Mouse (Mus musculus) intestine, embryonic 15.5 days (tissue): ENCODE measurements around the gene Psme1. TPM values are rescaled to one million over a fixed set of nuclear protein-coding genes. Genes with fewer than 3 reads are reported as not detected.
A peak's percentile ranks its signal among the peaks of the same experiment; 100 is the strongest.

ENCODE experiments used
- ATAC-seq: fragments of 200-750 bp; cut with Nextera tagmentation; 2 replicates; pipeline ENCODE4 v1.8.0; 2017; ENCODE audit warnings: moderate TSS enrichment, moderate library complexity
- H3K27ac ChIP-seq: fragments of 300-500 bp; sonication (generic); 2 replicates; pipeline ENCODE4 v1.5.1; 2015; ENCODE audit warnings: mild to moderate bottlenecking, inconsistent platforms
- H3K27me3 ChIP-seq: fragments of 300-500 bp; sonication (generic); replicated peaks from 2 replicates; pipeline ENCODE4 v1.6.1; 2015; ENCODE audit warnings: inconsistent platforms
- H3K36me3 ChIP-seq: fragments of 300-500 bp; sonication (generic); 2 replicates; pipeline ENCODE4 v1.6.1; 2015; ENCODE audit warnings: inconsistent platforms
- H3K4me1 ChIP-seq: fragments of 300-500 bp; sonication (generic); replicated peaks from 2 replicates; pipeline ENCODE4 v1.6.1; 2015; ENCODE audit warnings: inconsistent platforms
- H3K4me2 ChIP-seq: fragments of 300-500 bp; sonication (generic); replicated peaks from 2 replicates; pipeline ENCODE4 v1.6.1; 2015; ENCODE audit warnings: mild to moderate bottlenecking, inconsistent platforms
- H3K4me3 ChIP-seq: fragments of 300-500 bp; sonication (generic); replicated peaks from 2 replicates; pipeline ENCODE4 v1.5.1; 2015; ENCODE audit warnings: inconsistent platforms
- H3K9ac ChIP-seq: fragments of 300-500 bp; sonication (generic); 2 replicates; pipeline ENCODE4 v1.6.1; 2015; ENCODE audit warnings: inconsistent platforms
- H3K9me3 ChIP-seq: fragments of 300-500 bp; sonication (generic); 2 replicates; pipeline ENCODE4 v1.6.1; 2016; ENCODE audit warnings: inconsistent platforms
- WGBS: fragments of 180-500 bp; shearing (Covaris S2); methylation state at CpG from one replicate; pipeline ENCODE4 v1.1.7; 2015; 5-methylcytosine and 5-hydroxymethylcytosine counted together
- polyA plus RNA-seq: library from polyadenylated mRNA; unstranded; fragments of >200 nt; fragmentation: Nextera tagmentation; extraction: Ambion mirVana; gene quantifications from 2 replicates; pipeline ENCODE4 v1.2.1, GENCODE M21; 2015

The Psme1 gene
- polyA plus RNA-seq, 1 experiment from 2014 or later, result 197 TPM

GRCm38 (mm10) chr14:55576376-55576775, 1.5 kb upstream of the Psme1 start:
- peaks cover 10% of the 10 kb centered on the region for H3K4me1 ChIP-seq
- no peak for ATAC-seq
- H3K4me3 ChIP-seq, result no peak overlapping the region
- WGBS, result 80% methylated on average over 16 of the region's 16 CpGs
- H3K9me3 ChIP-seq, result no peaks in the 10 kb centered on the region
- no peak overlapping the region for H3K27ac ChIP-seq
- H3K4me2 ChIP-seq, result no peak overlapping the region
- H3K27me3 ChIP-seq, result no peaks in the 10 kb centered on the region
- H3K36me3 ChIP-seq, result peaks cover 10% of the 10 kb centered on the region
- H3K9ac ChIP-seq, result no peak overlapping the region

GRCm38 (mm10) chr14:55578668-55579269, 846 bp downstream of the Psme1 start:
- Histone ChIP-seq H3K27ac (peak overlapping the region; percentile 88), H3K27me3 (no peaks in the 10 kb centered on the region)

GRCm38 (mm10) chr14:55579511-55580496, 1.9 kb downstream of the Psme1 start:
- Histone ChIP-seq H3K4me1 (peaks cover 13% of the 10 kb centered on the region), H3K27me3 (no peaks in the 10 kb centered on the region), H3K36me3 (peaks cover 13% of the 10 kb centered on the region), H3K4me3 (no peak overlapping the region), H3K9me3 (no peaks in the 10 kb centered on the region), H3K4me2 (peak overlapping the region; percentile 79; the same call in 1 of the 2 replicates), H3K27ac (no peak overlapping the region), H3K9ac (no peak overlapping the region)
- no peak for ATAC-seq
- WGBS, result 87% methylated on average over 23 of the region's 23 CpGs

More at GRCm38 (mm10) chr14:55578668-55579269, 846 bp downstream of the Psme1 start:
- H3K36me3 ChIP-seq, result peaks cover 13% of the 10 kb centered on the region
- peak overlapping the region; percentile 92 for H3K9ac ChIP-seq
- H3K4me1 ChIP-seq, result peaks cover 10% of the 10 kb centered on the region
- H3K4me2 ChIP-seq, result peak overlapping the region; percentile 79
- WGBS, result 20% methylated on average over 6 of the region's 6 CpGs
- H3K9me3 ChIP-seq, result no peaks in the 10 kb centered on the region
- peak; percentile 69 for ATAC-seq
- H3K4me3 ChIP-seq, result peak overlapping the region; percentile 79

- Histone ChIP-seq H3K36me3 (peaks cover 13% of the 10 kb centered on the region), H3K27ac (no peak overlapping the region), H3K4me3 (no peak overlapping the region), H3K4me1 (peaks cover 13% of the 10 kb centered on the region), H3K9me3 (no peaks in the 10 kb centered on the region), H3K4me2 (no peak overlapping the region), H3K27me3 (no peaks in the 10 kb centered on the region), H3K9ac (no peak overlapping the region)
- WGBS, result 94% methylated on average over 16 of the region's 16 CpGs
- no peak for ATAC-seq
Observed at GRCm38 (mm10) chr14:55580731-55581130, 2.8 kb downstream of the Psme1 start.

- no peak overlapping the region for H3K9ac ChIP-seq
- H3K4me3 ChIP-seq, result no peak overlapping the region
- no peak for ATAC-seq
- no peaks in the 10 kb centered on the region for H3K9me3 ChIP-seq
- H3K27ac ChIP-seq, result no peak overlapping the region
- 68% methylated on average over 9 of the region's 9 CpGs for WGBS
- H3K36me3 ChIP-seq, result peaks cover 13% of the 10 kb centered on the region
- H3K4me2 ChIP-seq, result no peak overlapping the region
- peaks cover 11% of the 10 kb centered on the region; the same call in 1 of the 2 replicates for H3K4me1 ChIP-seq
- no peaks in the 10 kb centered on the region for H3K27me3 ChIP-seq
Observed at GRCm38 (mm10) chr14:55581981-55582681, 4.2 kb downstream of the Psme1 start.

GRCm38 (mm10) chr14:55584303-55584701, 6.4 kb downstream of the Psme1 start:
- no peak for ATAC-seq
- peaks cover 9% of the 10 kb centered on the region; the same call in 1 of the 2 replicates for H3K4me1 ChIP-seq
- no peaks in the 10 kb centered on the region for H3K9me3 ChIP-seq
- H3K27ac ChIP-seq, result no peak overlapping the region
- H3K9ac ChIP-seq, result peak overlapping the region; percentile 53; the same call in 1 of the 2 replicates
- H3K4me3 ChIP-seq, result peak overlapping the region; percentile 56
- H3K27me3 ChIP-seq, result no peaks in the 10 kb centered on the region
- peaks cover 13% of the 10 kb centered on the region for H3K36me3 ChIP-seq
- 35% methylated on average over 5 of the region's 5 CpGs for WGBS
- H3K4me2 ChIP-seq, result peak overlapping the region; percentile 93

- WGBS, result 4% methylated on average over 43 of the region's 43 CpGs
- peak; percentile 93 for ATAC-seq
- peaks cover 14% of the 10 kb centered on the region for H3K4me1 ChIP-seq
- peak within 1 kb of the TSS; percentile 56 for H3K4me3 ChIP-seq
- peak within 1 kb of the TSS; percentile 53 for H3K9ac ChIP-seq
- H3K9me3 ChIP-seq, result no peaks in the 10 kb centered on the region
- H3K27me3 ChIP-seq, result no peaks in the 10 kb centered on the region
- H3K4me2 ChIP-seq, result peak within 1 kb of the TSS; percentile 93
- peak within 1 kb of the TSS; percentile 62 for H3K27ac ChIP-seq
- peaks cover 13% of the 10 kb centered on the region for H3K36me3 ChIP-seq
Observed at GRCm38 (mm10) chr14:55584702-55585565, 7.0 kb downstream of the Psme1 start, which contains the start of gene Emc9. Emc9 (minus strand) TSS chr14:55585302.

- 44% methylated on average over 6 of the region's 6 CpGs for WGBS
- Histone ChIP-seq H3K36me3 (peaks cover 9% of the 10 kb centered on the region), H3K9me3 (no peaks in the 10 kb centered on the region), H3K27me3 (no peaks in the 10 kb centered on the region), H3K27ac (peak overlapping the region; percentile 62; the same call in 1 of the 2 replicates), H3K4me2 (peak overlapping the region; percentile 93), H3K4me3 (peak overlapping the region; percentile 56), H3K9ac (no peak overlapping the region), H3K4me1 (peaks cover 18% of the 10 kb centered on the region)
- ATAC-seq, result peak; percentile 70
Observed at GRCm38 (mm10) chr14:55585566-55585960, 7.6 kb downstream of the Psme1 start.

GRCm38 (mm10) chr14:55586149-55586548, 8.2 kb downstream of the Psme1 start:
- no peak overlapping the region for H3K4me2 ChIP-seq
- WGBS, result 93% methylated on average over 2 of the region's 2 CpGs
- no peak overlapping the region for H3K27ac ChIP-seq
- H3K9me3 ChIP-seq, result no peaks in the 10 kb centered on the region
- H3K9ac ChIP-seq, result no peak overlapping the region
- no peak overlapping the region for H3K4me3 ChIP-seq
- H3K27me3 ChIP-seq, result no peaks in the 10 kb centered on the region
- peaks cover 6% of the 10 kb centered on the region; the same call in 1 of the 2 replicates for H3K36me3 ChIP-seq
- peaks cover 18% of the 10 kb centered on the region for H3K4me1 ChIP-seq
- ATAC-seq, result no peak

- H3K4me3 ChIP-seq, result no peak overlapping the region
- no peak overlapping the region for H3K27ac ChIP-seq
- WGBS, result 93% methylated on average over 5 of the region's 5 CpGs
- no peak overlapping the region; the same call in 1 of the 2 replicates for H3K4me2 ChIP-seq
- H3K9ac ChIP-seq, result no peak overlapping the region
- H3K27me3 ChIP-seq, result no peaks in the 10 kb centered on the region
- no peaks in the 10 kb centered on the region for H3K36me3 ChIP-seq
- ATAC-seq, result no peak
- H3K9me3 ChIP-seq, result no peaks in the 10 kb centered on the region
- peaks cover 27% of the 10 kb centered on the region for H3K4me1 ChIP-seq
Observed at GRCm38 (mm10) chr14:55589271-55589670, 11.3 kb downstream of the Psme1 start.

- WGBS, result 69% methylated on average over 11 of the region's 11 CpGs
- H3K4me2 ChIP-seq, result peak overlapping the region; percentile 85
- peak overlapping the region; percentile 52 for H3K9ac ChIP-seq
- no peak for ATAC-seq
- no peaks in the 10 kb centered on the region for H3K27me3 ChIP-seq
- H3K9me3 ChIP-seq, result no peaks in the 10 kb centered on the region
- peaks cover 3% of the 10 kb centered on the region; the same call in 1 of the 2 replicates for H3K36me3 ChIP-seq
- peak overlapping the region; percentile 98 for H3K27ac ChIP-seq
- H3K4me3 ChIP-seq, result peak overlapping the region; percentile 90
- H3K4me1 ChIP-seq, result peaks cover 23% of the 10 kb centered on the region
Observed at GRCm38 (mm10) chr14:55589771-55590448, 12.0 kb downstream of the Psme1 start.
